Mouse (Mus musculus): ENCODE measurements around the gene Eps15. TPM values are rescaled to one million over a fixed set of nuclear protein-coding genes. Genes with fewer than 3 reads are reported as not detected.

Gene Eps15
- polyA plus RNA-seq, 1 experiment, result 54.0 TPM

- H3K27ac ChIP-seq (ENCODE audit: control insufficient read depth, insufficient read depth, low read depth, low read length, poor library complexity), result peak overlapping the region; percentile 87
- TF ChIP-seq POLR2A (IDR thresholded peaks at IDR 0.05; ENCODE audit: borderline replicate concordance, control insufficient read depth, low read depth, low read length) (no peak), CTCF (IDR thresholded peaks at IDR 0.05; ENCODE audit: control insufficient read depth, insufficient read depth, low read length) (no peak)
- 1% methylated on average over 85 of the region's 85 CpGs for WGBS
- peak overlapping the region; percentile 82 for H3K4me3 ChIP-seq (replicated peaks; ENCODE audit: control insufficient read depth, low read depth, low read length)
- peaks cover 3% of the 10 kb centered on the region; the same call in 1 of the 2 replicates for H3K4me1 ChIP-seq (ENCODE audit: control insufficient read depth, insufficient read depth, low read length)
These were observed 542 bp downstream of the Eps15 start for GRCm38 (mm10) chr4:109280459-109281160.

DNA sequence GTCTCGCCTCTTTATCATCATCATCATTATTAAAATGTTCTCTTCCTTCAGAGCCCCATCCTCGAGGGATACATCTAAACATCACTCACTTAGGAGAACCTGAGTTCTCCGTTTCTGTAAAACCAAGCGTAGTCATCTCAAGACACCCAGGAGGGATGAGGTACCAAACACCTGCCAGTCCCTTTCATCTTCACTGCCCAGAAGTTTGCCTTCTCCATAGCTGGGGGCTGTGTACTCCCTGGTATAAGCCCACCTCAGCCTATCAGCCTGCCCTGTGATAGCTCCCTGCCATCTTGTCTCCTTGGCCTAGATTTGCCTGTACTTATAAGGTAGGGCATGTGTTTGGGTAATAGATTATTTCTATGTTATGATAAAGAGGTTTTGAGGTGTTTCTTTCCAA lies 1.1 kb downstream of the Eps15 start:
- Histone ChIP-seq H3K4me1 (ENCODE audit: control insufficient read depth, insufficient read depth, low read length) (peaks cover 3% of the 10 kb centered on the region; the same call in 1 of the 2 replicates), H3K27ac (ENCODE audit: control insufficient read depth, insufficient read depth, low read depth, low read length, poor library complexity) (no peak overlapping the region), H3K4me3 (replicated peaks; ENCODE audit: control insufficient read depth, low read depth, low read length) (peak overlapping the region; percentile 82)
- TF ChIP-seq POLR2A (IDR thresholded peaks at IDR 0.05; ENCODE audit: borderline replicate concordance, control insufficient read depth, low read depth, low read length) (no peak), CTCF (IDR thresholded peaks at IDR 0.05; ENCODE audit: control insufficient read depth, insufficient read depth, low read length) (no peak)
- WGBS, result 16% methylated on average over 4 of the region's 4 CpGs

- H3K4me1 ChIP-seq (ENCODE audit: control insufficient read depth, insufficient read depth, low read length), result peaks cover 3% of the 10 kb centered on the region; the same call in 1 of the 2 replicates
- no peak overlapping the region for H3K4me3 ChIP-seq (replicated peaks; ENCODE audit: control insufficient read depth, low read depth, low read length)
- no peak overlapping the region for H3K27ac ChIP-seq (ENCODE audit: control insufficient read depth, insufficient read depth, low read depth, low read length, poor library complexity)
- no peak for TF ChIP-seq POLR2A (IDR thresholded peaks at IDR 0.05; ENCODE audit: borderline replicate concordance, control insufficient read depth, low read depth, low read length)
- no peak for TF ChIP-seq CTCF (IDR thresholded peaks at IDR 0.05; ENCODE audit: control insufficient read depth, insufficient read depth, low read length)
- 55% methylated on average over 1 of the region's 1 CpGs for WGBS
These were observed 1.9 kb downstream of the Eps15 start for GRCm38 (mm10) chr4:109281946-109282345.

GRCm38 (mm10) chr4:109294629-109295028 lies 14.6 kb downstream of the Eps15 start:
- H3K4me3 ChIP-seq (replicated peaks; ENCODE audit: control insufficient read depth, low read depth, low read length), result no peak overlapping the region
- no peak overlapping the region for H3K27ac ChIP-seq (ENCODE audit: control insufficient read depth, insufficient read depth, low read depth, low read length, poor library complexity)
- TF ChIP-seq CTCF (IDR thresholded peaks at IDR 0.05; ENCODE audit: control insufficient read depth, insufficient read depth, low read length), result no peak
- TF ChIP-seq POLR2A (IDR thresholded peaks at IDR 0.05; ENCODE audit: borderline replicate concordance, control insufficient read depth, low read depth, low read length), result no peak
- no peaks in the 10 kb centered on the region for H3K4me1 ChIP-seq (ENCODE audit: control insufficient read depth, insufficient read depth, low read length)

- no peak overlapping the region for H3K4me3 ChIP-seq (replicated peaks; ENCODE audit: control insufficient read depth, low read depth, low read length)
- TF ChIP-seq POLR2A (IDR thresholded peaks at IDR 0.05; ENCODE audit: borderline replicate concordance, control insufficient read depth, low read depth, low read length), result no peak
- TF ChIP-seq CTCF (IDR thresholded peaks at IDR 0.05; ENCODE audit: control insufficient read depth, insufficient read depth, low read length), result no peak
- H3K27ac ChIP-seq (ENCODE audit: control insufficient read depth, insufficient read depth, low read depth, low read length, poor library complexity), result no peak overlapping the region
- 70% methylated on average over 2 of the region's 2 CpGs for whole genome bisulfite sequencing
- H3K4me1 ChIP-seq (ENCODE audit: control insufficient read depth, insufficient read depth, low read length), result no peaks in the 10 kb centered on the region; the same call in 1 of the 2 replicates
These were observed 16.4 kb downstream of the Eps15 start for GRCm38 (mm10) chr4:109296510-109296909.

DNA sequence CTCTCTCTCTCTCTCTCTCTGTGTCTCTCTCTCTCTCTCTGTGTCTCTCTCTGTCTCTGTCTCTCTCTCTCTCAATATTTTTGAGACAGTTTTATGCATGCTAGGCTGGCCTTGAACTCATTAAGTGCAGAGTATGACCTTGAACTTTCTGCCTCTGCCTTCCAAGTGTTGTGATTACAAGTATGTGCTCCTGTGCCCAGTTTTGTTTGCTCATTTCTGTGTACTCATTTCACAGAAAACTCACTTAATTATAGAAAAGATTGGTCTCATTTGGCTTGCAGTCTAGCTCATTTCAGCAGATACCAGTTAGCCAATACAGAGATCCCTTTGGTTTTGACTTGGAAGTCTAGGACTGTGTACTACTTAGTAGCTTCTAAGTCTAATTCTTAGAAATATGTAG lies 19.1 kb downstream of the Eps15 start:
- Histone ChIP-seq H3K4me3 (replicated peaks; ENCODE audit: control insufficient read depth, low read depth, low read length) (no peak overlapping the region), H3K4me1 (ENCODE audit: control insufficient read depth, insufficient read depth, low read length) (no peaks in the 10 kb centered on the region; the same call in 1 of the 2 replicates), H3K27ac (ENCODE audit: control insufficient read depth, insufficient read depth, low read depth, low read length, poor library complexity) (no peak overlapping the region)
- TF ChIP-seq POLR2A (IDR thresholded peaks at IDR 0.05; ENCODE audit: borderline replicate concordance, control insufficient read depth, low read depth, low read length) (no peak), CTCF (IDR thresholded peaks at IDR 0.05; ENCODE audit: control insufficient read depth, insufficient read depth, low read length) (no peak)

DNA sequence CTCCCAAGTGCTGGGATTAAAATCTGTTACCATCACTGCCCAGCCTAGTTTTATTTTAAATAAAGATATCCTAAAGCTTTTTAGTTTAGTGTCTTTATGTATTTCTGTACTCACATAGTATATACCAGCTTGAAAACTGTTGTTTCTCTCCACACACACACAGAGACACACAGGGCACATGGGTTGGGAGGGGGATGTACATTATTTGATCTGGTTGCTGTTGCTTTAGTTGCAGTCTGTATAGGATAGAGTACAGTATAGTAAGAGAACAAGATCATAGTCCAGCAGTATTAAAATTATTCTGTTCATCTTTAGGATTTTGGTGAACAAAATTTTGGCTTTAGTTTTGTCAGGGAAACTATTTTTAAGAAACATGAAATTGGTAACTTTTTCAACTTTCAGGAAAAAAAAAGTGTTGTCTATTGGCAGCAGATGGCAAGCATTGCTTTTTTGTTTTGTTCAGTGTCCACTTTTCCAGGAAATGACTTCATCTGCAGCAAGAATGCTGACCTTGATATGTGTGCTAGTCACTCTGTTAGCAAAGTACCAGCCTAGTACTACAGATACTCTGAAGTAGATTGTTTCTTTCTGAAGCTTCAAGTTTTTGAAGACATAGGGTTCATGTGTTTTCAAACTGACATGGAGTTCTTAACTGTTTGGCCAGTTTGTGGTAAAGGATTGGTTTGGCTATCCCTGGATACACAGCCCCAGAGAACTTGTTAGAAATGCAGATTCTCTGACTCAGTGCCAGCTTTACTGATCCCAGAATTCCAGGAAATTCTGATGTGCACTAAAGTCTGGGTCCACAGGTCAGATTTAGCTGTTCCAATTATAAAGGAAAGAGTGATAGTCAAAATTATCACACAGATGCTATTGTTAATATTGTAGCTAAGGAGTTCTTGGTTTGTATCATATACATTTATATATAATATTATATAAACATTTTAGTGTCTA lies 37.1 kb downstream of the Eps15 start:
- TF ChIP-seq POLR2A (IDR thresholded peaks at IDR 0.05; ENCODE audit: borderline replicate concordance, control insufficient read depth, low read depth, low read length) (no peak), CTCF (IDR thresholded peaks at IDR 0.05; ENCODE audit: control insufficient read depth, insufficient read depth, low read length) (no peak)
- no peak overlapping the region for H3K4me3 ChIP-seq (replicated peaks; ENCODE audit: control insufficient read depth, low read depth, low read length)
- H3K27ac ChIP-seq (ENCODE audit: control insufficient read depth, insufficient read depth, low read depth, low read length, poor library complexity), result no peak overlapping the region
- H3K4me1 ChIP-seq (ENCODE audit: control insufficient read depth, insufficient read depth, low read length), result no peaks in the 10 kb centered on the region

DNA sequence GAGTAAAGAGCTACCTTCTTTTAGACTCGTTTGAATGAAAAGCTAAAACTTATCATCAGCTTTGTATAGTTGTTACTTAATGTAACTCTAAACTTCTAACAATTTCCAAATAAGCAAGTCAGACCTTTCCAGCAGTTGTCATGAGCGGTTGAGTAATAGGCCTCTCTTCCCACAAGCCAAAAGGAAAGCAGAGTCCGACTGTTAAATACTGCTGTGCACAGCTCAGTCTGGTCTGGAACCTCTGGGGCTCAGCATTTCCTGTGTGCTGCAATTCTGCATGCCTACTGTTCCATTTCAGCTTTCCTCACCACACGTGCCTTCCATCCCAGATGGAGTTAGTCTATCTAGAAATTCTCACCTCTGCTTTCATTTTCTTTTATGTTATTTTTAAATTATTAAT lies 56.7 kb downstream of the Eps15 start:
- Histone ChIP-seq H3K4me3 (replicated peaks; ENCODE audit: control insufficient read depth, low read depth, low read length) (no peak overlapping the region), H3K27ac (ENCODE audit: control insufficient read depth, insufficient read depth, low read depth, low read length, poor library complexity) (no peak overlapping the region), H3K4me1 (ENCODE audit: control insufficient read depth, insufficient read depth, low read length) (no peaks in the 10 kb centered on the region; the same call in 1 of the 2 replicates)
- WGBS, result 46% methylated on average over 4 of the region's 4 CpGs
- TF ChIP-seq CTCF (IDR thresholded peaks at IDR 0.05; ENCODE audit: control insufficient read depth, insufficient read depth, low read length) (no peak), POLR2A (IDR thresholded peaks at IDR 0.05; ENCODE audit: borderline replicate concordance, control insufficient read depth, low read depth, low read length) (no peak)

Measured in bone marrow, adult 2 months (tissue).